In genomic region chr11:101416433-101417100, GRCm38 (mm10) we compare ENCODE assay signal across 8 mouse cellular contexts. TPM values are rescaled to one million over a fixed set of nuclear protein-coding genes. Genes with fewer than 3 reads are reported as not detected.
DNase-seq lines count a peak whose midpoint lies in the region; ATAC-seq and TF ChIP-seq lines count a peak whose summit lies in the region.

No protein-coding gene starts in this region.

- peak overlapping the region; percentile 29 for H3K27ac ChIP-seq in kidney, embryonic 16.5 days (ENCODE audit: low read length)
- H3K27ac ChIP-seq in bone marrow macrophage, adult 2 months (ENCODE audit: insufficient read depth, low read depth, low read length), result no peak overlapping the region
- peak overlapping the region; percentile 86 for H3K27ac ChIP-seq in hindbrain, embryonic 12.5 days

- no peaks in the 10 kb centered on the region for H3K9me3 ChIP-seq in kidney, embryonic 16.5 days (ENCODE audit: low read length)
- no peaks in the 10 kb centered on the region for H3K9me3 ChIP-seq in hindbrain, embryonic 12.5 days (replicated peaks)

- WGBS in kidney, embryonic 16.5 days, result 2% methylated on average over 11 of the region's 11 CpGs
- WGBS in hindbrain, embryonic 12.5 days, result 3% methylated on average over 11 of the region's 11 CpGs

- peaks cover 7% of the 10 kb centered on the region for H3K4me1 ChIP-seq in kidney, embryonic 16.5 days (ENCODE audit: insufficient read depth, low read length)
- peaks cover 5% of the 10 kb centered on the region for H3K4me1 ChIP-seq in bone marrow macrophage, adult 2 months (ENCODE audit: control insufficient read depth, insufficient read depth, low read length)
- H3K4me1 ChIP-seq in hindbrain, embryonic 12.5 days, result peaks cover 6% of the 10 kb centered on the region

- H3K4me2 ChIP-seq in kidney, embryonic 16.5 days (replicated peaks; ENCODE audit: low read depth, low read length), result peak overlapping the region; percentile 85
- H3K4me2 ChIP-seq in hindbrain, embryonic 12.5 days (replicated peaks), result peak overlapping the region; percentile 70

- H3K27me3 ChIP-seq in kidney, embryonic 16.5 days (ENCODE audit: insufficient read depth, low read length), result no peaks in the 10 kb centered on the region
- H3K27me3 ChIP-seq in hindbrain, embryonic 12.5 days, result no peaks in the 10 kb centered on the region

- peak; percentile 7; the same call in 1 of the 2 replicates for ATAC-seq in kidney, embryonic 16.5 days (ENCODE audit: low FRiP score, low TSS enrichment)
- peak; percentile 55 for ATAC-seq in hindbrain, embryonic 12.5 days (ENCODE audit: low FRiP score)
- peak; percentile 32; the same call in 1 of the 2 replicates for ATAC-seq in megakaryocyte, adult 5-6 weeks (ENCODE audit: poor library complexity, severe bottlenecking)

- H3K9ac ChIP-seq in kidney, embryonic 16.5 days (replicated peaks; ENCODE audit: low read length), result peak overlapping the region; percentile 88
- peak overlapping the region; percentile 87 for H3K9ac ChIP-seq in hindbrain, embryonic 12.5 days

- no peak for DNase-seq in kidney, adult 18-20 months
- no peak for DNase-seq in layer of hippocampus, adult 9-10 months (ENCODE audit: low spot score)
- DNase-seq in gastrocnemius, adult 18-20 months (ENCODE audit: low spot score), result no peak
- DNase-seq in left cerebral cortex, adult 8-10 months (ENCODE audit: low spot score in 2 of 2), result no peak

- no peak for TF ChIP-seq CTCF in bone marrow macrophage, adult 2 months (IDR thresholded peaks at IDR 0.05; ENCODE audit: low read depth, low read length)

- H3K4me3 ChIP-seq in kidney, embryonic 16.5 days (ENCODE audit: low read length), result peak overlapping the region; percentile 78
- H3K4me3 ChIP-seq in bone marrow macrophage, adult 2 months (ENCODE audit: insufficient read depth, low read length), result peak overlapping the region; percentile 69
- peak overlapping the region; percentile 87 for H3K4me3 ChIP-seq in hindbrain, embryonic 12.5 days

- no peak for TF ChIP-seq POLR2A in bone marrow macrophage, adult 2 months (IDR thresholded peaks at IDR 0.05; ENCODE audit: borderline replicate concordance, low read depth, low read length)

- H3K36me3 ChIP-seq in kidney, embryonic 16.5 days (ENCODE audit: insufficient read depth, low read length), result peaks cover 3% of the 10 kb centered on the region
- H3K36me3 ChIP-seq in hindbrain, embryonic 12.5 days, result peaks cover 23% of the 10 kb centered on the region

RNA-seq across cellular contexts. Expression of gene Aarsd1, which starts 0.8 kb away (rescaled TPM):
- polyA plus RNA-seq in kidney, embryonic 16.5 days (2015; fragmentation: Nextera tagmentation; extraction: Ambion mirVana), result 79.2 and 84.1 TPM in 2 replicates
- polyA plus RNA-seq in bone marrow macrophage, adult 2 months (2012; ENCODE audit: insufficient read depth, insufficient read length, missing spikeins), result 15.4 and 17.8 TPM in 2 replicates
- 77.7 and 79.0 TPM in 2 replicates for polyA plus RNA-seq in hindbrain, embryonic 12.5 days (2016; fragmentation: Nextera tagmentation; extraction: Ambion mirVana)
- 11.6 and 18.1 TPM in 2 replicates for total RNA-seq in megakaryocyte, adult 5-6 weeks (2015)
- 22.9 and 28.9 TPM in 2 replicates for total RNA-seq in megakaryocyte, adult 5-6 weeks (2017)
- 10 to 100 TPM; 22.8 to 25.7 TPM for total RNA-seq in gastrocnemius, adult 18-20 months (2021)
- 10 to 100 TPM; 47.2 to 57.2 (median 47.5) TPM for total RNA-seq in left cerebral cortex, adult 8-10 months (2022)

RNA-seq across cellular contexts. Expression of gene Gm27029, which starts 8.0 kb away (rescaled TPM):
- polyA plus RNA-seq in kidney, embryonic 16.5 days (2015; fragmentation: Nextera tagmentation; extraction: Ambion mirVana), result 10.0 and 16.9 TPM in 2 replicates
- polyA plus RNA-seq in bone marrow macrophage, adult 2 months (2012; ENCODE audit: insufficient read depth, insufficient read length, missing spikeins), result 3.9 and 5.3 TPM in 2 replicates
- 7.4 and 8.1 TPM in 2 replicates for polyA plus RNA-seq in hindbrain, embryonic 12.5 days (2016; fragmentation: Nextera tagmentation; extraction: Ambion mirVana)
- total RNA-seq in megakaryocyte, adult 5-6 weeks (2015), result 1.7 TPM in 1 of 2 replicates, not detected in the other
- total RNA-seq in megakaryocyte, adult 5-6 weeks (2017), result 0.95 and 1.3 TPM in 2 replicates
- 1 to 10 TPM; 5.5 to 6.8 TPM for total RNA-seq in gastrocnemius, adult 18-20 months (2021)
- 1 to 10 TPM; 4.4 to 6.6 (median 5.2) TPM for total RNA-seq in left cerebral cortex, adult 8-10 months (2022)

RNA-seq across cellular contexts. Expression of gene Rundc1, which starts 8.3 kb away (rescaled TPM):
- polyA plus RNA-seq in kidney, embryonic 16.5 days (2015; fragmentation: Nextera tagmentation; extraction: Ambion mirVana), result 22.8 and 23.8 TPM in 2 replicates
- 11.4 and 12.0 TPM in 2 replicates for polyA plus RNA-seq in bone marrow macrophage, adult 2 months (2012; ENCODE audit: insufficient read depth, insufficient read length, missing spikeins)
- 27.6 and 29.4 TPM in 2 replicates for polyA plus RNA-seq in hindbrain, embryonic 12.5 days (2016; fragmentation: Nextera tagmentation; extraction: Ambion mirVana)
- 2.4 and 3.0 TPM in 2 replicates for total RNA-seq in megakaryocyte, adult 5-6 weeks (2015)
- total RNA-seq in megakaryocyte, adult 5-6 weeks (2017), result 3.1 and 3.3 TPM in 2 replicates
- total RNA-seq in gastrocnemius, adult 18-20 months (2021), result 1 to 10 TPM; 7.5 to 7.7 TPM
- total RNA-seq in left cerebral cortex, adult 8-10 months (2022), result 10 to 100 TPM; 31.1 to 37.3 (median 34.4) TPM

RNA-seq across cellular contexts. Expression of gene Ptges3l, which starts 8.6 kb away (rescaled TPM):
- 10.1 and 10.9 TPM in 2 replicates for polyA plus RNA-seq in kidney, embryonic 16.5 days (2015; fragmentation: Nextera tagmentation; extraction: Ambion mirVana)
- 4.5 and 4.7 TPM in 2 replicates for polyA plus RNA-seq in bone marrow macrophage, adult 2 months (2012; ENCODE audit: insufficient read depth, insufficient read length, missing spikeins)
- 3.0 and 5.9 TPM in 2 replicates for polyA plus RNA-seq in hindbrain, embryonic 12.5 days (2016; fragmentation: Nextera tagmentation; extraction: Ambion mirVana)
- 0.43 and 2.5 TPM in 2 replicates for total RNA-seq in megakaryocyte, adult 5-6 weeks (2015)
- 0.66 TPM in 1 of 2 replicates, not detected in the other for total RNA-seq in megakaryocyte, adult 5-6 weeks (2017)
- total RNA-seq in gastrocnemius, adult 18-20 months (2021), result 10 to 100 TPM; 74.3 to 82.6 TPM
- 1 to 10 TPM; 2.1 to 3.5 (median 3.1) TPM for total RNA-seq in left cerebral cortex, adult 8-10 months (2022)

RNA-seq across cellular contexts. Expression of gene Rpl27, which starts 25.5 kb away (rescaled TPM):
- 267 and 290 TPM in 2 replicates for polyA plus RNA-seq in kidney, embryonic 16.5 days (2015; fragmentation: Nextera tagmentation; extraction: Ambion mirVana)
- 519 and 718 TPM in 2 replicates for polyA plus RNA-seq in bone marrow macrophage, adult 2 months (2012; ENCODE audit: insufficient read depth, insufficient read length, missing spikeins)
- polyA plus RNA-seq in hindbrain, embryonic 12.5 days (2016; fragmentation: Nextera tagmentation; extraction: Ambion mirVana), result 320 and 344 TPM in 2 replicates
- 334 and 336 TPM in 2 replicates for total RNA-seq in megakaryocyte, adult 5-6 weeks (2015)
- total RNA-seq in megakaryocyte, adult 5-6 weeks (2017), result 2,102 and 2,594 TPM in 2 replicates
- 10 to 100 TPM; 33.9 to 45.4 TPM for total RNA-seq in gastrocnemius, adult 18-20 months (2021)
- total RNA-seq in left cerebral cortex, adult 8-10 months (2022), result 10 to 100 TPM; 20.6 to 44.6 (median 32.7) TPM
